In genomic region chr7:118855171-118855876, GRCm38 (mm10) we compare ENCODE assay signal across 8 mouse cellular contexts. TPM values are rescaled to one million over a fixed set of nuclear protein-coding genes. Genes with fewer than 3 reads are reported as not detected.
DNase-seq lines count a peak whose midpoint lies in the region; ATAC-seq and TF ChIP-seq lines count a peak whose summit lies in the region.

Gene Iqck, plus strand, starts transcription at chr7:118855752.

- H3K27ac ChIP-seq in bone marrow, adult 2 months (ENCODE audit: control insufficient read depth, insufficient read depth, low read depth, low read length, poor library complexity) = no peak within 1 kb of the TSS; the same call in 1 of the 2 replicates
- peak within 1 kb of the TSS; percentile 82 for H3K27ac ChIP-seq in embryonic facial prominence, embryonic 15.5 days (replicated peaks)
- peak within 1 kb of the TSS; percentile 88 for H3K27ac ChIP-seq in heart, embryonic 10.5 days
- H3K27ac ChIP-seq in kidney, embryonic 15.5 days = peak within 1 kb of the TSS; percentile 85

- peak; percentile 88 for DNase-seq in 416B (ENCODE audit: low read depth)
- DNase-seq in heart, embryonic 10.5 days (ENCODE audit: low spot score) = peak; percentile 95
- DNase-seq in liver = peak; percentile 88
- peak; percentile 86 to 94 for DNase-seq in spleen, postnatal 4 days (ENCODE audit: low spot score in 2 of 2)

- H3K4me2 ChIP-seq in embryonic facial prominence, embryonic 15.5 days (replicated peaks) = peak within 1 kb of the TSS; percentile 67
- H3K4me2 ChIP-seq in kidney, embryonic 15.5 days = peak within 1 kb of the TSS; percentile 70

- H3K9ac ChIP-seq in embryonic facial prominence, embryonic 15.5 days = peak within 1 kb of the TSS; percentile 68
- H3K9ac ChIP-seq in kidney, embryonic 15.5 days = peak within 1 kb of the TSS; percentile 68

- H3K4me3 ChIP-seq in bone marrow, adult 2 months (replicated peaks; ENCODE audit: control insufficient read depth, low read depth, low read length) = peak within 1 kb of the TSS; percentile 92
- H3K4me3 ChIP-seq in embryonic facial prominence, embryonic 15.5 days (replicated peaks) = peak within 1 kb of the TSS; percentile 91
- peak within 1 kb of the TSS; percentile 85 for H3K4me3 ChIP-seq in heart, embryonic 10.5 days
- peak within 1 kb of the TSS; percentile 96 for H3K4me3 ChIP-seq in kidney, embryonic 15.5 days (replicated peaks)

- peaks cover 29% of the 10 kb centered on the region for H3K36me3 ChIP-seq in embryonic facial prominence, embryonic 15.5 days
- H3K36me3 ChIP-seq in heart, embryonic 10.5 days = peaks cover 32% of the 10 kb centered on the region
- peaks cover 32% of the 10 kb centered on the region for H3K36me3 ChIP-seq in kidney, embryonic 15.5 days

- peaks cover 2% of the 10 kb centered on the region; the same call in 1 of the 2 replicates for H3K4me1 ChIP-seq in bone marrow, adult 2 months (ENCODE audit: control insufficient read depth, insufficient read depth, low read length)
- peaks cover 31% of the 10 kb centered on the region for H3K4me1 ChIP-seq in embryonic facial prominence, embryonic 15.5 days
- peaks cover 12% of the 10 kb centered on the region for H3K4me1 ChIP-seq in heart, embryonic 10.5 days
- peaks cover 25% of the 10 kb centered on the region for H3K4me1 ChIP-seq in kidney, embryonic 15.5 days

- WGBS in bone marrow, adult 2 months = under 1% methylated on average over 57 of the region's 57 CpGs
- under 1% methylated on average over 57 of the region's 57 CpGs for WGBS in embryonic facial prominence, embryonic 15.5 days
- WGBS in heart, embryonic 10.5 days = under 1% methylated on average over 57 of the region's 57 CpGs
- WGBS in kidney, embryonic 15.5 days = under 1% methylated on average over 55 of the region's 57 CpGs

- peak; percentile 92 for ATAC-seq in embryonic facial prominence, embryonic 15.5 days (ENCODE audit: insufficient number of reproducible peaks, low FRiP score, low TSS enrichment, low read depth)
- peak; percentile 96 for ATAC-seq in kidney, embryonic 15.5 days (replicated peaks; ENCODE audit: low FRiP score)
- peak; percentile 90 for ATAC-seq in monocyte, adult 5-6 weeks (replicated peaks; ENCODE audit: insufficient number of reproducible peaks, low FRiP score, low TSS enrichment, poor library complexity, severe bottlenecking)

- H3K27me3 ChIP-seq in embryonic facial prominence, embryonic 15.5 days = no peaks in the 10 kb centered on the region
- no peaks in the 10 kb centered on the region for H3K27me3 ChIP-seq in heart, embryonic 10.5 days (ENCODE audit: insufficient read depth, poor library complexity, severe bottlenecking)
- no peaks in the 10 kb centered on the region for H3K27me3 ChIP-seq in kidney, embryonic 15.5 days

- no peak for TF ChIP-seq CTCF in bone marrow, adult 2 months (IDR thresholded peaks at IDR 0.05; ENCODE audit: control insufficient read depth, insufficient read depth, low read length)

- no peaks in the 10 kb centered on the region for H3K9me3 ChIP-seq in embryonic facial prominence, embryonic 15.5 days (replicated peaks)
- H3K9me3 ChIP-seq in heart, embryonic 10.5 days = no peaks in the 10 kb centered on the region
- H3K9me3 ChIP-seq in kidney, embryonic 15.5 days (replicated peaks) = no peaks in the 10 kb centered on the region

- TF ChIP-seq POLR2A in bone marrow, adult 2 months (IDR thresholded peaks at IDR 0.05; ENCODE audit: borderline replicate concordance, control insufficient read depth, low read depth, low read length) = peak; percentile 51; the same call in 1 of the 2 replicates

RNA-seq across cellular contexts. Expression of gene Iqck, which starts in this region (rescaled TPM):
- polyA plus RNA-seq in bone marrow, adult 2 months (2011; ENCODE audit: insufficient read depth, insufficient read length, low replicate concordance, missing spikeins) = not detected in 2 replicates
- polyA plus RNA-seq in embryonic facial prominence, embryonic 15.5 days (2015; fragmentation: Nextera tagmentation; extraction: Ambion mirVana) = 4.3 and 5.4 TPM in 2 replicates
- 0.90 and 1.6 TPM in 2 replicates for polyA plus RNA-seq in heart, embryonic 10.5 days (2016; fragmentation: Nextera tagmentation; extraction: Ambion mirVana)
- polyA plus RNA-seq in kidney, embryonic 15.5 days (2015; fragmentation: Nextera tagmentation; extraction: Ambion mirVana) = 3.1 and 3.5 TPM in 2 replicates
- total RNA-seq in monocyte, adult 5-6 weeks (2017) = 0.38 TPM in 1 of 3 replicates, not detected in the others

Comparison
In these comparisons a context has a peak if more than half of its experiments do, and no peak if none do; other contexts are left out.
1. Peak in ATAC-seq in monocyte, adult 5-6 weeks; RNA of the gene not detected or under 1 TPM.